Mouse (Mus musculus) erythroblast, embryonic 14.5 days (primary cell): ENCODE results near the gene Sesn1.

ENCODE experiments used
- GATA1 ChIP-seq: IDR thresholded peaks from 2 replicates; pipeline ENCODE4 v1.6.1; 2012; ENCODE audit warnings: low read length, inconsistent platforms, mixed read lengths
- TAL1 ChIP-seq: IDR thresholded peaks from 3 replicates; pipeline ENCODE4 v1.6.1; 2012; ENCODE audit warnings: low read length, inconsistent platforms, mixed read lengths

- TF ChIP-seq GATA1 (no peak), TAL1 (no peak)
Measured at GRCm38 (mm10) chr10:41881438-41881837, 71.7 kb downstream of the Sesn1 start.
